Mouse (Mus musculus) stomach, embryonic 16.5 days (tissue): Measurements from ENCODE around the gene Saxo1. TPM values are rescaled to one million over a fixed set of nuclear protein-coding genes. Genes with fewer than 3 reads are reported as not detected.

ENCODE experiments used
- ATAC-seq: fragments of 200-750 bp; cut with Nextera tagmentation; 2 replicates; pipeline ENCODE4 v1.8.0; 2017; ENCODE audit warnings: moderate number of reproducible peaks, moderate TSS enrichment; ENCODE audit not compliant: insufficient read depth, low FRiP score
- H3K27ac ChIP-seq: fragments of 300-500 bp; sonication (generic); 2 replicates; pipeline ENCODE4 v1.5.1; 2014; ENCODE audit warnings: low read length
- H3K27me3 ChIP-seq: fragments of 300-500 bp; sonication (generic); 2 replicates; pipeline ENCODE4 v1.6.1; 2014; ENCODE audit warnings: low read length, control low read depth, mixed read lengths; ENCODE audit not compliant: control insufficient read depth, insufficient read depth
- H3K36me3 ChIP-seq: fragments of 300-500 bp; sonication (generic); 2 replicates; pipeline ENCODE4 v1.6.1; 2014; ENCODE audit warnings: low read length; ENCODE audit not compliant: control insufficient read depth, insufficient read depth
- H3K4me1 ChIP-seq: fragments of 300-500 bp; sonication (generic); 2 replicates; pipeline ENCODE4 v1.6.1; 2014; ENCODE audit warnings: low read length, control low read depth, mixed read lengths; ENCODE audit not compliant: control insufficient read depth, insufficient read depth
- H3K4me2 ChIP-seq: fragments of 300-500 bp; sonication (generic); 2 replicates; pipeline ENCODE4 v1.6.1; 2014; ENCODE audit warnings: low read depth, low read length, mixed read lengths
- H3K4me3 ChIP-seq: fragments of 300-500 bp; sonication (generic); replicated peaks from 2 replicates; pipeline ENCODE4 v1.5.1; 2014; ENCODE audit warnings: mild to moderate bottlenecking, low read length
- H3K9ac ChIP-seq: fragments of 300-500 bp; sonication (generic); 2 replicates; pipeline ENCODE4 v1.6.1; 2014; ENCODE audit warnings: low read length
- H3K9me3 ChIP-seq: fragments of 300-500 bp; sonication (generic); replicated peaks from 2 replicates; pipeline ENCODE4 v1.6.1; 2016; ENCODE audit warnings: low read length, control low read depth; ENCODE audit not compliant: control insufficient read depth
- WGBS: fragments of 180-500 bp; shearing (Covaris S2); extraction: QIAGEN DNeasy Blood & Tissue Kit; methylation state at CpG from one replicate; pipeline ENCODE4 v1.1.7; 2014; 5-methylcytosine and 5-hydroxymethylcytosine counted together
- polyA plus RNA-seq: library from polyadenylated mRNA; unstranded; fragments of >200 nt; fragmentation: Nextera tagmentation; extraction: Ambion mirVana; gene quantifications from 2 replicates; pipeline ENCODE4 v1.2.1, GENCODE M21; 2015

Saxo1 gene
- polyA plus RNA-seq, 1 experiment from 2014 or later: 0.13 TPM

DNA sequence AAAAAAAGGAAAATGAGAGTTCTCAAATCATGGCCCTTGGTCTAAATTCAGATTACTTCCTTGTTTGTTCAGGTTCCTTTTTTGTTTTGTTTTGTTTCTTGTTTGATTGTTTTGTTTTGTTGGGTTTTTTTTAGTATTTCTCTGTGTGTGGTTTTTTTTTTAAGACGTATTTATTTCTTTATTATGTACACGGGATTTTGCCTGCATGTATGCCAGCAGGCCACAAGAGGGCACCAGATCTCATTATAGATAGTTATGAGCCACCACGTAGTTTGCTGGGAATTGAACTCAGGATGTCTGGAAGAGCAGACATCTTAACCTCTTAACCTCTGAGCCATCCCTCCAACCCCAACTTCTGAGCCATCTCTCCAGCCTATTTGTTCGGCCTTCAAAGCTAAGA, 20.2 kb downstream of the Saxo1 start:
- no peak overlapping the region for H3K4me3 ChIP-seq
- H3K36me3 ChIP-seq: no peaks in the 10 kb centered on the region
- no peak overlapping the region for H3K4me2 ChIP-seq
- H3K27ac ChIP-seq: no peak overlapping the region
- ATAC-seq: no peak
- H3K9ac ChIP-seq: no peak overlapping the region
- WGBS: 46% methylated on average over 4 of the region's 4 CpGs
- no peaks in the 10 kb centered on the region for H3K9me3 ChIP-seq
- H3K4me1 ChIP-seq: no peaks in the 10 kb centered on the region
- H3K27me3 ChIP-seq: no peaks in the 10 kb centered on the region

DNA sequence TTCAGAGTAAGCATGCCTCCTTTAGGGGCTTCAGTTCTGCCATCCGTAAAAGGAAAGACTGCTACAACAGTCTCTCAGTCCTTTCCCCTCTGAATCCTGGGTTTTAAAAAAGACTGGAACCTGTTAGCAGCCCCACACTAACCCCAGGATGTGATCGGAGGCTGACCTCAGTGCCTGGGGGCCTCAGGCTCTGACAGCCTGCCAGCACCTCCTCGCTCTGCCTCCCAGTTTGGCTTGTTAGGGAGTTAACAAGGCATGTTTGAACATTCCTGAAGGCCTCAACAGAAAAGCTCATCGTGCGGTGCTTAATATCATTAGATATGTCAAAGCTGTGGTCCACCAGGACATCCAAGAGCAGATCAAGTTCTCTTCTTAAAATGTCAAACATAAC, 24.0 kb downstream of the Saxo1 start:
- 50% methylated on average over 5 of the region's 5 CpGs for WGBS

DNA sequence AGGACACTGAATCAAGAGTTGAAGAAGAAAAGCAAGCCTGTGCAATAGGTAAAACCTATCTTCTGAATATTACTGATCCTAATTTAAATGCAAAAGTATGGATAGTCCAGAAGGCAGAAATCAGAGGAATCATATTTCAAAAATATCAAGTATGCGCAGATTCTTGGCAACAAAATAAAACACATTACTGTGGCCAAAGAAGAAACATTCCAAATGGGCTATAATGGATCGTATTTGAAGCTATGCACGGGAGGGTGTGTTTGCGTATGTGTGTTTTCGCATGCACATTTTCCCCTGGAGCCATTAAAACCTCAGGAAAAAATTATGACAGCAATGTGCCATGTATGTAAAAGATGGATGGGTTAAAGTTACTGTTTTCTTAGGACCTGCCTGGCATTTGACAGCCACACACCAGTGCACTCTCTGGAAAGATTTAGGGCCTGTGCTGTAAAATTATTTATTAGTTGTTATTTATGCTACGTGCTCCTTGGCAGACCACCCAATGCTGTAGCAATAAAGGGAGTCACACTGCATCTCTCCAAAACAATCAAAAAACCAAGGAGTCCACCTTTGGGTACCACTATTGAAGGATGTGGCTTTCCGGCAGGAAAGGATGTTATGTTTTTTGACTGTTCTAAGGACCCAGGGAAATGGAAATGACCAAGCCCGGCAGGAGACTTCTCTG, 24.6 kb downstream of the Saxo1 start:
- 61% methylated on average over 8 of the region's 8 CpGs for WGBS
- Histone ChIP-seq H3K27me3 (no peaks in the 10 kb centered on the region), H3K27ac (0 out of 2 replicates have a peak overlapping the region, but pooled peaks have one; percentile 10), H3K4me1 (no peaks in the 10 kb centered on the region), H3K4me3 (no peak overlapping the region), H3K4me2 (no peak overlapping the region), H3K9me3 (no peaks in the 10 kb centered on the region), H3K36me3 (no peaks in the 10 kb centered on the region), H3K9ac (no peak overlapping the region)
- ATAC-seq: no peak

More for the DNA sequence above, 24.0 kb downstream of the Saxo1 start:
- no peak for ATAC-seq
- H3K27me3 ChIP-seq: no peaks in the 10 kb centered on the region
- H3K9me3 ChIP-seq: no peaks in the 10 kb centered on the region
- no peak overlapping the region for H3K4me3 ChIP-seq
- no peak overlapping the region; the same call in 1 of the 2 replicates for H3K9ac ChIP-seq
- 0 out of 2 replicates have a peak overlapping the region, but pooled peaks have one; percentile 10 for H3K27ac ChIP-seq
- H3K4me2 ChIP-seq: no peak overlapping the region
- H3K4me1 ChIP-seq: no peaks in the 10 kb centered on the region
- no peaks in the 10 kb centered on the region for H3K36me3 ChIP-seq

DNA sequence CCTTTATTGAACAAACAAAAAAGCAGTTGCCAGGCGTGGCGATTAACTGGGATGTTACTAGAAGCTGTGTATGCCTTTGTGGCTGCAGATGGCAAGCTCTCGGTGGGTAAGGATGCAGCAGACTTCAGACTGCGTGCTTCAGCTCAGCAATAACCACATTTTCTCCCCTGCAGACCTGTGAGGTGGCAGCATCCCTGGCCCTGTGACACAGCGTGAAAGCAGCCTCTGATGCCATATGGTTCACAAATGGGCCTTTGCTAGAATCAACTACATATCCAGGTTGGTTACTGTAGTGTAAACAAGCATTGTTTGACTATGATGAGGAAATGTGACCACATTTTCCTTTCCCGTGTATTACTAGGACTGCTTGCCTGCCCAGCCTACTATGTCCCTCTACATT, 29.0 kb downstream of the Saxo1 start:
- no peak overlapping the region for H3K4me3 ChIP-seq
- H3K27ac ChIP-seq: no peak overlapping the region
- WGBS: 73% methylated on average over 6 of the region's 6 CpGs
- no peak overlapping the region for H3K4me2 ChIP-seq
- H3K36me3 ChIP-seq: no peaks in the 10 kb centered on the region
- no peaks in the 10 kb centered on the region for H3K4me1 ChIP-seq
- no peak for ATAC-seq
- H3K27me3 ChIP-seq: no peaks in the 10 kb centered on the region
- no peaks in the 10 kb centered on the region for H3K9me3 ChIP-seq
- no peak overlapping the region for H3K9ac ChIP-seq

DNA sequence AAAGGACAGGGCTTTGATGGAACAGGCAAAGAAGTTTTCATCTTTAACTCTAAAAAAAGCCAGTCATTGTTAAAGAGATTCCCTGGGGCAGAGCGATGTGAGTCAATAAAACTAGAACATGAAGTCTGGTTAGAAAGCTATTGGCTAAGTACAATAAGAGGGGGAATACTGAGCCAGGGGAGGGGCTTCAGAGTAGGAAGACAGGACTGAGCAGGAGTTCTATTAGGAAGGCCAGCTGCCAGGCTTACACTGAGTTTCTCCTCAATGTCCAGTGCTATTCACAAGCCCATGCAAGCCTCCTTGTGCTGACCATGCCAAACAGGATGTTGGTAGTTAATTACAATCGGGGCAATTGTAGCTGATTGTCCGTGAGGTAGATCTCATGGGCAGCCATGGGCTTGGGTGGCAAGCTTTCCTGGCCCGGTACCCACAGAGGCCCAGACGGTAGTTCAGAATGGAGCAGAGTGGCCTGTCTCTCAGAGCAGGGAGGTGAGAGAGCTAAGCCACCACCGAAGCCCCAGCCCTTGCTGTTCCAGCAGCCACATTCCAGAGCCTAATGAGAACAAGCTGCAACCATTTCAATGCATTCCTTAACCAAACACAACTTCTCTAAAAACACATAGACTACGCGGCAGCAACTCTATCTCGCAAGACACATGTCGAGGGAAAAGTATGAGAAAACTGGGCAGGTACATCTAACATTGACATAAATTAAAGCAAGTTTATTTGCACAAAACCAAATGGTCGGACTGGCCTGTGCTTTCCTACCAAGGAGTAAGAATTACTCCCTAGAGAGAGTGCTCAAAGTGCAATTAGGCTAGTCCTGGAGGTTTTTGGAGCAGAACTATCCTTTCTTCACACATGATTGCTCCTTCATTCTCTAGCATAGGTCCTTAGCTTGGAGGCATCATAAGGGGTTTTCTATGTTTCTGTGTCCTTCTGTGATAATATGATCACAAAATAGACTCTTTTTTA, 30.7 kb downstream of the Saxo1 start:
- no peak overlapping the region for H3K27ac ChIP-seq
- no peaks in the 10 kb centered on the region for H3K36me3 ChIP-seq
- H3K4me1 ChIP-seq: no peaks in the 10 kb centered on the region
- H3K9me3 ChIP-seq: no peaks in the 10 kb centered on the region
- no peak for ATAC-seq
- no peak overlapping the region for H3K4me2 ChIP-seq
- WGBS: 58% methylated on average over 11 of the region's 11 CpGs
- no peak overlapping the region for H3K9ac ChIP-seq
- no peak overlapping the region for H3K4me3 ChIP-seq
- no peaks in the 10 kb centered on the region for H3K27me3 ChIP-seq

DNA sequence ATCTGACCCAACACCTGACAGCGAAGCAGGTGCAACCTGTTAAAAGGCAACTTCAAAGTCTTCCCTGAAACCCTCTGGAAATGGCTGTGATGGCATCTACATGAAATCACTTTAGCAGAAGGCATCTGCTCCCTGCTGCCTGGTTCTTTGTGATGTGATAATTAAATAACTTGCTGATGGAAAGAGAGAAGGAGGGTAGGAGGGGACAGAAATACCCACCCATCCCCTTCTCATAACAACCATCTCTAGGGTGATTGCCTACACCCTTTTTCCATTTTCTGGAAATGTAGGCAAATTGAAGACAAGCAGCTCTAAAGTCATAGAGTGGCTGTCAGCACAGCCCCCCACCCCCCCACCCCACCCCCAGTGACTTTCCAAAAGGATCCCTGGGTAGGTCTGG, 33.6 kb downstream of the Saxo1 start:
- no peak for ATAC-seq
- no peak overlapping the region for H3K4me3 ChIP-seq
- no peak overlapping the region for H3K27ac ChIP-seq
- H3K36me3 ChIP-seq: no peaks in the 10 kb centered on the region
- 97% methylated on average over 1 of the region's 1 CpGs for WGBS
- H3K9me3 ChIP-seq: no peaks in the 10 kb centered on the region
- no peaks in the 10 kb centered on the region for H3K27me3 ChIP-seq
- H3K9ac ChIP-seq: no peak overlapping the region
- no peak overlapping the region for H3K4me2 ChIP-seq
- no peaks in the 10 kb centered on the region for H3K4me1 ChIP-seq

DNA sequence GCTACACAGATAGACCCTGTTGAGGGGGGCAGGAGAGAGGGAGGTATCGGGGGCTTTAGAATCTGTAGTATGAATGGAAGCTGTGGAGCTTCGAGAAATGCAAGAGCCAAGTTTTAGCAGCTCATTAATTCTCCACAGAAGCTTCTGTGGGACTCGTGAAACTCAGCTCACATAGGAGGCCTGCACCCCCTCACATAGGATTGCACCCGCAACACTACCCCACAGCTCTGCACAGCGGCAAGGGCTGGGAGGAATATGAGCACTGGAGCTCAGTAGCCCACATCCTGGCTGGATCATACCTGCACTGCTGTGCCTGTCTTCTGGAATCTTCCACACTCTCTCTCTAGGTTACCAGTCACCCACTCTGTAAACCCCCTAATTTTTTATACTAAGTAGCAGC, 34.4 kb downstream of the Saxo1 start:
- no peaks in the 10 kb centered on the region for H3K4me1 ChIP-seq
- H3K36me3 ChIP-seq: no peaks in the 10 kb centered on the region
- no peaks in the 10 kb centered on the region for H3K9me3 ChIP-seq
- H3K27ac ChIP-seq: no peak overlapping the region
- ATAC-seq: no peak
- no peak overlapping the region for H3K4me3 ChIP-seq
- 67% methylated on average over 5 of the region's 5 CpGs for WGBS
- no peak overlapping the region for H3K9ac ChIP-seq
- H3K4me2 ChIP-seq: no peak overlapping the region
- H3K27me3 ChIP-seq: no peaks in the 10 kb centered on the region

DNA sequence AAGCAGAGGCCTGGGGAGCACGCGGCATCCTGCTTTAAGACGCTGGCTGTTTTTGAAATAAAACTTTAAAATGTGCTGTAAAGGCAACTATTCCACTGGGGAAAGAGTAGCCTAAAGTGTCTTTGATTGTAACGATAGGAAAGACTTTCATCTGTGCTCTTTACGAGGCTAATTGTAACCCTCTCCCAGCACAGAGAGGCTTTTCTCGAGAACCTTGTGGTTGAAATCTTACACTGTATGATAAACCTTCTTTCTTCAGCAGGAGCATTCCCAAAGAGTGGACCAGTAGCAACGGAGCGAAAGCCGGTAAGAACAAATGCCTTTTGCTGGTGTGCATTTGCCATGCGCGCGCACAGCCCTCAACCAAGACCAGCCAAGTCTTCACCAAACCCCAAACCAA, 37.4 kb downstream of the Saxo1 start:
- no peak for ATAC-seq
- H3K4me3 ChIP-seq: no peak overlapping the region
- no peak overlapping the region for H3K27ac ChIP-seq
- no peaks in the 10 kb centered on the region for H3K9me3 ChIP-seq
- no peaks in the 10 kb centered on the region for H3K4me1 ChIP-seq
- 83% methylated on average over 12 of the region's 12 CpGs for WGBS
- no peak overlapping the region for H3K4me2 ChIP-seq
- H3K9ac ChIP-seq: no peak overlapping the region
- no peaks in the 10 kb centered on the region for H3K36me3 ChIP-seq
- H3K27me3 ChIP-seq: no peaks in the 10 kb centered on the region

DNA sequence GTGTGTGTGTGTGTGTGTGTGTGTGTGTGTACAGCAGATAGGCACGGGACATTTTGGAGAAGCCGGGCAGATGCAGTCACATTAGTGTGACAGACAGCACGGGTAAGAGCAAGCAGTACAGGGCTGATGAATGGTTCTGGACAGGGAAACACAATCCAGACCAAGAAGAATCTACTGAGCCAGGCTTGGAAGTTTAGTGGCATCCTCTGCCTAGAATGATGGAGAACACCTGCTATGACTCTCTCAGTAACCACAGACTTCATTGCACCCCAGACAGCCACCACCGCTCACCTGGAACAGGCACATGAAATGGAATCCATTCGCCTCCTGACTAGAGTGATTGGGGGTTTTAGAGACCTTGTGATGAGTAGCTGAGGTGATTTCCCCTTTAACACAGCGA, 38.2 kb downstream of the Saxo1 start:
- no peak overlapping the region for H3K27ac ChIP-seq
- ATAC-seq: no peak
- H3K4me2 ChIP-seq: no peak overlapping the region
- H3K27me3 ChIP-seq: no peaks in the 10 kb centered on the region
- no peak overlapping the region for H3K4me3 ChIP-seq
- no peaks in the 10 kb centered on the region for H3K36me3 ChIP-seq
- WGBS: 65% methylated on average over 6 of the region's 6 CpGs
- no peaks in the 10 kb centered on the region for H3K9me3 ChIP-seq
- no peak overlapping the region for H3K9ac ChIP-seq
- no peaks in the 10 kb centered on the region for H3K4me1 ChIP-seq
